Mouse (Mus musculus): ENCODE results near the gene Lpp. TPM values are rescaled to one million over a fixed set of nuclear protein-coding genes. Genes with fewer than 3 reads are reported as not detected.

The Lpp gene
- polyA plus RNA-seq, 1 experiment from 2014 or later = 65.1 TPM

DNA sequence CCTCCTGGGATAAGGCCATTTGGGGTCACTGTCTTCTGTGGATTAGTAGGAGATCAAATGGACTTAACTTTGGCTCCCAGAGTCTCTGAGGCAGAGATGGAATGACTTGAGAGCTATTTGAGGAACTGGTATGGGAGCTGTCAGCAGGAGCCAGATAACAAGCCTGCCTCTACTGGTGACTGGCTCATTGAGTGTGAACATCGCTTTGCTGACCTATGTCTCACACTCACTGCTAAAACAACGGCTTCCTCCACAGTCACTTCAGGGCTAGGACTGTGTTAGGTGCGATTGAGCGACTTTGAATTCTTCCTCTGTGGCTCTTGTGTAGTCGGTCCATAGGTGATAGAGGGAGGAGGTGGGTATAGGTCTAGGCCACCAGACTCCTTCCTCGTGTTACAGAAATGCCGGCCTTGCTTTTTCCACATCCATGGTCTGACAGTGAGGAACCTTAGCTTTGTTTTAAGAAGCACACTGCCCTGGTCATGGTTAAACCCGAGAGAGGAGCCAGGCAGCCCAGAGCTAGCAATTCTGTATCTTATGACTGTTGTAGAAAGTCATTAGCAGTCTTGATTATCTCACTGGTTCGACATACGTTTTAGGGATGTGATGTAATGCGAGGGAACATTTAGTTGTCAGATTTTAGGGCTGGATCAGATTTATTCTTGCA lies 108.5 kb downstream of the Lpp start:
- peak; percentile 83 for DNase-seq (ENCODE audit: low spot score)
- H3K27me3 ChIP-seq (ENCODE audit: insufficient read depth, poor library complexity, severe bottlenecking) = no peaks in the 10 kb centered on the region
- 37% methylated on average over 11 of the region's 11 CpGs for WGBS
- H3K9me3 ChIP-seq = no peaks in the 10 kb centered on the region
- H3K27ac ChIP-seq = peak overlapping the region; percentile 72
- H3K4me3 ChIP-seq = no peak overlapping the region
- no peaks in the 10 kb centered on the region for H3K36me3 ChIP-seq
- peaks cover 64% of the 10 kb centered on the region for H3K4me1 ChIP-seq

DNA sequence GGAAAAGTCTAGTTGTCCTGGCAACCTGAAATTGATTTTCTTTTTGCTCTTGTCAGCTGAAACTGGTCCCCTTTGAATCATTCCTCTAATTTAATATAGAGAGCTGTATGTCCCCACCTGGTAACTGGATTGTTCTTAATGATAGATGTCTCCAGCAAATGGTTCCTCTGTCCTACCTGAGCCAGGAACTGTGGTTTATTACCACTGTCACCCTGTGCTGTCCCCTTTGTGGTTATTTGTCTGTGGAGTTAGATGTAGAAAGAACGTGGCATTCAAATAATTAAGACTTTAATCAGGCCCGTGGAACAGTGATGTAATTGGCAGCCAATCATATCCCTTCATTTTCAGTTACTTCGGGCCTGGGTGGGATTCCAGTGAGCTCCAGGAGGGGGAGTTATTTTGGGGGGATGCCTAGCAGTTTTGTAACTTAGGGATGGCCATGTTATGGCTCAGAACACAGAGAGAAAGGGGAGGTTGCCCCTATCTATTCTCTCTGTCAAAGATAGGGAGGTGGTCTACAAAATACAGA lies 109.1 kb downstream of the Lpp start:
- Histone ChIP-seq H3K4me1 (peaks cover 62% of the 10 kb centered on the region), H3K36me3 (no peaks in the 10 kb centered on the region), H3K4me3 (no peak overlapping the region), H3K27ac (peak overlapping the region; percentile 72; the same call in 1 of the 2 replicates), H3K9me3 (no peaks in the 10 kb centered on the region), H3K27me3 (ENCODE audit: insufficient read depth, poor library complexity, severe bottlenecking) (no peaks in the 10 kb centered on the region)
- no peak for DNase-seq (ENCODE audit: low spot score)
- 67% methylated on average over 3 of the region's 3 CpGs for WGBS

- H3K4me1 ChIP-seq = peaks cover 73% of the 10 kb centered on the region
- no peak for DNase-seq (ENCODE audit: low spot score)
- H3K9me3 ChIP-seq = no peaks in the 10 kb centered on the region
- no peak overlapping the region for H3K4me3 ChIP-seq
- H3K27me3 ChIP-seq (ENCODE audit: insufficient read depth, poor library complexity, severe bottlenecking) = no peaks in the 10 kb centered on the region
- 0 out of 2 replicates have a peak overlapping the region, but pooled peaks have one; percentile 6 for H3K27ac ChIP-seq
- H3K36me3 ChIP-seq = no peaks in the 10 kb centered on the region
- 67% methylated on average over 7 of the region's 7 CpGs for WGBS
These were observed 111.7 kb downstream of the Lpp start for GRCm38 (mm10) chr16:24504838-24505605.

GRCm38 (mm10) chr16:24506237-24506636 lies 112.9 kb downstream of the Lpp start:
- 96% methylated on average over 2 of the region's 2 CpGs for WGBS
- Histone ChIP-seq H3K4me3 (no peak overlapping the region), H3K4me1 (peaks cover 69% of the 10 kb centered on the region)

DNA sequence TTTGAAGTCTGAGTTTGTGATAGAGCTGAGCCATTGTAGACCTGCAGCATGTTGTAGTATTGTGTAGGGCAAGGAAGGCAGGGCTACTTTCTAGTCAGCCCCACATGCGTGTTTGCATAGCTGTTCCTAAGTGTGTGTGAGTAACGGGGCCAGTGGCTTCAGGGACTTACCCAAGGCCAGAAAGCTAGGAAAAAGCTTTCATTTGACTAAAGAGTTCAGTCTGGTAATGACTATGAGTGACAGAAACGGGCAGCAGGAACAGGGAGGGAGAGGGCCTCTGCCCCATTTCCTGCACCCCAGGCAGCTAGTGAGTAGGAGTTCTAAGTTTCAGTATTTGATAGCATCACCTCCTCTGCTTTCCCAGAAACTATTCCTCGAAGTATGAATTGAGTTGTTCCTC lies 113.4 kb downstream of the Lpp start:
- Histone ChIP-seq H3K4me3 (no peak overlapping the region), H3K36me3 (no peaks in the 10 kb centered on the region), H3K27me3 (ENCODE audit: insufficient read depth, poor library complexity, severe bottlenecking) (no peaks in the 10 kb centered on the region), H3K4me1 (peaks cover 65% of the 10 kb centered on the region), H3K9me3 (no peaks in the 10 kb centered on the region), H3K27ac (no peak overlapping the region)
- no peak for DNase-seq (ENCODE audit: low spot score)
- WGBS = 50% methylated on average over 4 of the region's 4 CpGs

More at GRCm38 (mm10) chr16:24506237-24506636, 112.9 kb downstream of the Lpp start:
- Histone ChIP-seq H3K27ac (no peak overlapping the region), H3K36me3 (no peaks in the 10 kb centered on the region), H3K9me3 (no peaks in the 10 kb centered on the region), H3K27me3 (ENCODE audit: insufficient read depth, poor library complexity, severe bottlenecking) (no peaks in the 10 kb centered on the region)
- no peak for DNase-seq (ENCODE audit: low spot score)

DNA sequence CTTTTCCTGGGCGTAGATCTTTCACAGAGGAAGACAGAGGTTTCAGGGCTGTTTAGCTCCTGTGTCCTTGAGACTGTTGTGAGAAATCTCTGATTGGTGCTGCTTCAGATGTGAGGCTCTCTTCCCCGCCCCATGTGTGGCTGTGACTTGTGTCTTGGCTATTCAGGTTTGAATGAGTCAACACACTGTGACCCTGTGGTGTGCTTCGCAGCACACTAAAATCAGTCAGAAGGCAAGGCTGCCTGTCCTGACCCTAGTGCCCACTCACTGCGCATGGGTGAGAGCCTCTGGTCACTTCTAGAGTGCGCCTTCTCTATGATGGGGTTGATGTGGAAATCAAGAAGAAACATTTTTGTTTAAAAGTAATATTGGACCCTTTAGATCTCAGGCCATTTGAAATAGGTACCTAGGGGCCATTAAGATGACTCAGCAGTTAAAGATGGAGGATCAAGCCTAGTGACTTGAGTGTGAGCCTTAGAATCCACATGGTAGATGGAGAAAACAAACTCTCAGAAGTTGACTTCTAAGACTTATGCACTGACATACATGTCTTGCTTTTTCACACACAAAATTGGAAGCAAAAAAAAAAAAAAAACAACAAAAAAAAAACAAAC lies 114.7 kb downstream of the Lpp start:
- no peaks in the 10 kb centered on the region for H3K36me3 ChIP-seq
- no peaks in the 10 kb centered on the region for H3K27me3 ChIP-seq (ENCODE audit: insufficient read depth, poor library complexity, severe bottlenecking)
- H3K4me3 ChIP-seq = no peak overlapping the region
- no peak for DNase-seq (ENCODE audit: low spot score)
- H3K27ac ChIP-seq = no peak overlapping the region
- H3K4me1 ChIP-seq = peaks cover 66% of the 10 kb centered on the region
- no peaks in the 10 kb centered on the region for H3K9me3 ChIP-seq
- WGBS = 91% methylated on average over 5 of the region's 5 CpGs

GRCm38 (mm10) chr16:24509100-24509812 lies 115.9 kb downstream of the Lpp start:
- H3K4me3 ChIP-seq = no peak overlapping the region
- H3K27ac ChIP-seq = no peak overlapping the region
- no peaks in the 10 kb centered on the region for H3K27me3 ChIP-seq (ENCODE audit: insufficient read depth, poor library complexity, severe bottlenecking)
- 50% methylated on average over 5 of the region's 5 CpGs for WGBS
- no peaks in the 10 kb centered on the region for H3K36me3 ChIP-seq
- H3K4me1 ChIP-seq = peaks cover 58% of the 10 kb centered on the region
- no peak for DNase-seq (ENCODE audit: low spot score)
- no peaks in the 10 kb centered on the region for H3K9me3 ChIP-seq

- peaks cover 56% of the 10 kb centered on the region for H3K4me1 ChIP-seq
- no peaks in the 10 kb centered on the region for H3K36me3 ChIP-seq
- no peak for DNase-seq (ENCODE audit: low spot score)
- 74% methylated on average over 1 of the region's 1 CpGs for WGBS
- no peaks in the 10 kb centered on the region for H3K9me3 ChIP-seq
- no peaks in the 10 kb centered on the region for H3K27me3 ChIP-seq (ENCODE audit: insufficient read depth, poor library complexity, severe bottlenecking)
- H3K27ac ChIP-seq = no peak overlapping the region
- H3K4me3 ChIP-seq = no peak overlapping the region
These were observed 116.5 kb downstream of the Lpp start for GRCm38 (mm10) chr16:24509813-24510166.

- no peak overlapping the region for H3K4me3 ChIP-seq
- no peaks in the 10 kb centered on the region for H3K9me3 ChIP-seq
- DNase-seq (ENCODE audit: low spot score) = no peak
- no peaks in the 10 kb centered on the region for H3K36me3 ChIP-seq
- H3K27ac ChIP-seq = no peak overlapping the region
- WGBS = 95% methylated on average over 4 of the region's 4 CpGs
- no peaks in the 10 kb centered on the region for H3K27me3 ChIP-seq (ENCODE audit: insufficient read depth, poor library complexity, severe bottlenecking)
- H3K4me1 ChIP-seq = peaks cover 63% of the 10 kb centered on the region
These were observed 119.9 kb downstream of the Lpp start for GRCm38 (mm10) chr16:24513228-24513627.

DNA sequence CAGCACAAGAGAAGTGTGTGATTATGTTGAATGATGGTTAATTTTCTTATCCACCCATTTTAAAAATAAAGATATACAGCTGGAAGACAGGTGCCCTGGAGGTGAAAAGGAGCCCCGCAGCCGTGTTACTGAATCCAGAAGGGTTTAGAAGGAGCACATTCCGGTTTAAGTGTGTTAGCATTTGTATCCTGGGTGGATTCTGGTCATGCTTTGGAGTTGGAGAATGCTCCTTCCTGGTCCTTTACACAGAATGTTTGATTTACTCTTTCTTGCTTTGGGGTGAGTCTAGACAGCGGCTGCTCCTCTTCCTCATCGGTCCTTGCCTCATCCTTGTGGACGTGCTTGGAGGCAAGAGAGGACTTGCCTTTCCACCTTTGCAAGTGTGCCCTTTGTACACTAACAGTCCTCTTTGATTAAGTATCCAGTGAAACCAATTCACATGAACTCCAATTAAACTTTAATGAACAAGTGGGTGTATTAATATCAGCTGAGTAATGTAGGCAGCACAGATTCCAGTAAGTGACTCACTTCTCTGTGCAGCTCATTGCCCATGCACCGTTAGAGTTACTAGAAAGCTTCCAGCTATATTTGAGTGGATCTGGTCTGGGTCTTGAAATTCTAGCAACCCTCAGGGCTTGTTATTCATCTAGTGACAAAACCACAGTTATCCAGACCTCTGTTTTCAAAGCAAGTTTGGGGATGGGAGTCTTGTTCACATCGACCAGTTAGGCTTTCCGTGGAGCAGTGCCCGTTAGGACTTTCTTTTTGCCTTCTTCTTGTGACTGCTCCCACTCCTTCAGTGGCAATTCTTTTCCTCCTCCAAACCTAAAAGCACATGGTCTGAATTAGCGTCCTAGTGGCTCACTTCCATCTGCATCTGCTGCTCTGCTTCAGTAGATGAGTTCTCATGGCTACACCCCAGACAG lies 121.8 kb downstream of the Lpp start:
- Histone ChIP-seq H3K4me1 (peaks cover 55% of the 10 kb centered on the region), H3K4me3 (no peak overlapping the region), H3K9me3 (no peaks in the 10 kb centered on the region), H3K36me3 (no peaks in the 10 kb centered on the region), H3K27ac (no peak overlapping the region), H3K27me3 (ENCODE audit: insufficient read depth, poor library complexity, severe bottlenecking) (no peaks in the 10 kb centered on the region)
- WGBS = 84% methylated on average over 11 of the region's 11 CpGs
- DNase-seq (ENCODE audit: low spot score) = no peak

DNA sequence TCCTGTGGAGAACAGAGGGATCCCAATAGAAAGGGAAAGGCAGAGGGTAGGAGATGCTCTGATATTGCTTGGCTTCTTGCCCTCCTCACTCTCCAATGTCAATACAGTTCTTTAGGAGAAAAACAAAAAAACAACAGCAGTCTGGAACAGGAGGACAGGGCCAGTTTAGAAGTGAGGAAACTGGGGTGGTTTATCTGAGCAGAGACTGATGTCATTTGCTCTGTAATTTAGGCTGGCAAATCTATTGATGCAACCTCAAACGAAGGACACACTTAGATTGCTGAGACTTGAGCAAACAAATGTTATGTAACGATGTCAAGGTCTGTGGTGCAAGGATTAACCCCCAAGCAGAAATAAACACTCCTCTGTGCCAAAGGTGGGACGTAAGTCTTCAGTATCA lies 123.7 kb downstream of the Lpp start:
- H3K9me3 ChIP-seq = no peaks in the 10 kb centered on the region
- no peak overlapping the region for H3K4me3 ChIP-seq
- no peaks in the 10 kb centered on the region for H3K36me3 ChIP-seq
- H3K4me1 ChIP-seq = peaks cover 48% of the 10 kb centered on the region
- WGBS = 73% methylated on average over 3 of the region's 3 CpGs
- H3K27me3 ChIP-seq (ENCODE audit: insufficient read depth, poor library complexity, severe bottlenecking) = no peaks in the 10 kb centered on the region
- H3K27ac ChIP-seq = no peak overlapping the region
- DNase-seq (ENCODE audit: low spot score) = no peak

DNA sequence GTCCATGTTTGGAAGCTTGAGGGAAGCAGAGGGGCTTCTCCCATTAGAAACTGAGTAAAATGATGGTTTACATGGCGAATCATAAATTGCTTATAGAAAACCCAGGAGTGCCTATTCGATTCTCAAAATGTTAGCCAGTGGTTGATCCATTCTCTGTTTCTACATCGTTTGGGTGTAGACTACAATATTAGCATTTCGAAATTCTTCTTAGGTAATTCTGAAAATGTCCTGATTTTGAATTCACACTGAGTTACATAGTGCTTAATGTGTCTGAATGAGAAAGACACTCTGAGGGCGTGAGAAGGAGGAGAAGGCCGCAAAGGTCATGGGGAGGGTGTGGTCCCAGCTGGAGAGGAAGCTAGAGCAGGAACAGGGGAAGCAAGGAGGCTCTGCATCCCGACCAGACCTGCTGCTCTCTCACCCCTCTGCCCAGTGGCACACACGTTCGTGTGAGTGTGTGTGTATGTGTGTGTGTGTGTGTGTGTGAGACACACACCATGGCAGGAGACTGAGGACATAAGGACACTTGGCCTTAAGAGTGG lies 124.3 kb downstream of the Lpp start:
- no peaks in the 10 kb centered on the region for H3K36me3 ChIP-seq
- no peak overlapping the region for H3K4me3 ChIP-seq
- no peaks in the 10 kb centered on the region for H3K9me3 ChIP-seq
- H3K4me1 ChIP-seq = peaks cover 42% of the 10 kb centered on the region
- DNase-seq (ENCODE audit: low spot score) = peak; percentile 67
- 70% methylated on average over 9 of the region's 9 CpGs for WGBS
- H3K27ac ChIP-seq = no peak overlapping the region
- H3K27me3 ChIP-seq (ENCODE audit: insufficient read depth, poor library complexity, severe bottlenecking) = no peaks in the 10 kb centered on the region
